Mouse (Mus musculus) T-helper 1 cell (primary cell): ENCODE data around the gene Gm27021.
"Not testable (repeated sequence)": the region's sequence is repeated elsewhere in the genome, so short reads cannot be mapped to it uniquely, and the experiment has no call there.

Experiments
- in situ Hi-C: fragments of 300-600 bp; cut with MboI, MseI; formaldehyde crosslinking; loops from one replicate; pipeline ENCODE4 v1.15.1; 2025; ENCODE audit warnings: high pct_unique_total_duplicates

Gm27021 gene

GRCm38 (mm10) chr8:120686576-120686975 is 18.7 kb upstream of the Gm27021 start:
- in situ Hi-C loops, result no loop called here

- in situ Hi-C loops, result no loop called here
Measured at GRCm38 (mm10) chr8:120686051-120686450, 18.2 kb upstream of the Gm27021 start.

GRCm38 (mm10) chr8:120685591-120685990 is 17.7 kb upstream of the Gm27021 start:
- in situ Hi-C loops, result no loop called here

GRCm38 (mm10) chr8:120685097-120685496 is 17.2 kb upstream of the Gm27021 start:
- in situ Hi-C loops, result no loop called here

- in situ Hi-C loops, result no loop called here
Measured at GRCm38 (mm10) chr8:120684082-120684481, 16.2 kb upstream of the Gm27021 start.

- in situ Hi-C loops, result no loop called here
Measured at GRCm38 (mm10) chr8:120683602-120684001, 15.7 kb upstream of the Gm27021 start.

GRCm38 (mm10) chr8:120681113-120681512 is 13.2 kb upstream of the Gm27021 start:
- in situ Hi-C loops, result no loop called here

- in situ Hi-C loops, result not testable (repeated sequence)
Measured at GRCm38 (mm10) chr8:120680405-120680804, 12.5 kb upstream of the Gm27021 start.

- in situ Hi-C loops, result loop anchor here (5.0 kb wide), 2 partner anchors 117 to 412 kb away; no protein-coding TSS in a partner anchor
Measured at GRCm38 (mm10) chr8:120679629-120680387, 11.9 kb upstream of the Gm27021 start.

GRCm38 (mm10) chr8:120678447-120678846 is 10.6 kb upstream of the Gm27021 start:
- in situ Hi-C loops, result loop anchor here (5.0 kb wide), 2 partner anchors 119 to 414 kb away; no protein-coding TSS in a partner anchor

GRCm38 (mm10) chr8:120675718-120676117 is 7.8 kb upstream of the Gm27021 start:
- in situ Hi-C loops, result loop anchor here (5.0 kb wide), 2 partner anchors 122 to 417 kb away; no protein-coding TSS in a partner anchor

- in situ Hi-C loops, result loop anchor here (25.0 kb wide), 1 partner anchor 914 kb away; the partner anchor contains the start of genes Fbxo31 and Map1lc3b
Measured at GRCm38 (mm10) chr8:120673298-120673697, 5.4 kb upstream of the Gm27021 start.

- in situ Hi-C loops, result loop anchor here (25.0 kb wide), 1 partner anchor 915 kb away; the partner anchor contains the start of genes Fbxo31 and Map1lc3b
Measured at GRCm38 (mm10) chr8:120672626-120673229, 4.8 kb upstream of the Gm27021 start.

- in situ Hi-C loops, result loop anchor here (25.0 kb wide), 1 partner anchor 916 kb away; the partner anchor contains the start of genes Fbxo31 and Map1lc3b
Measured at GRCm38 (mm10) chr8:120671775-120672174, 3.9 kb upstream of the Gm27021 start.

- in situ Hi-C loops, result loop anchor here (25.0 kb wide), 1 partner anchor 919 kb away; the partner anchor contains the start of genes Fbxo31 and Map1lc3b
Measured at GRCm38 (mm10) chr8:120668374-120668905, 561 bp upstream of the Gm27021 start, which contains the start of gene Emc8. TSS of gene Emc8 (minus strand) at chr8:120668573.

- in situ Hi-C loops, result loop anchor here (25.0 kb wide), 1 partner anchor 920 kb away; the partner anchor contains the start of genes Fbxo31 and Map1lc3b
Measured at GRCm38 (mm10) chr8:120666807-120667470, 940 bp downstream of the Gm27021 start.

- in situ Hi-C loops, result loop anchor here (25.0 kb wide), 1 partner anchor 921 kb away; the partner anchor contains the start of genes Fbxo31 and Map1lc3b
Measured at GRCm38 (mm10) chr8:120665726-120666455, 2.0 kb downstream of the Gm27021 start.

GRCm38 (mm10) chr8:120664566-120664965 is 3.3 kb downstream of the Gm27021 start:
- in situ Hi-C loops, result loop anchor here (25.0 kb wide), 1 partner anchor 923 kb away; the partner anchor contains the start of genes Fbxo31 and Map1lc3b

GRCm38 (mm10) chr8:120657415-120657814 is 10.5 kb downstream of the Gm27021 start:
- in situ Hi-C loops, result loop anchor here (25.0 kb wide), 1 partner anchor 930 kb away; the partner anchor contains the start of genes Fbxo31 and Map1lc3b

- in situ Hi-C loops, result loop anchor here (25.0 kb wide), 1 partner anchor 931 kb away; the partner anchor contains the start of genes Fbxo31 and Map1lc3b
Measured at GRCm38 (mm10) chr8:120656322-120657052, 11.4 kb downstream of the Gm27021 start.
